Mouse (Mus musculus): ENCODE data around the gene Rnpep. TPM values are rescaled to one million over a fixed set of nuclear protein-coding genes. Genes with fewer than 3 reads are reported as not detected.
"Not testable (repeated sequence)": the region's sequence is repeated elsewhere in the genome, so short reads cannot be mapped to it uniquely, and the experiment has no call there.

The Rnpep gene
- polyA plus RNA-seq, 1 experiment from 2014 or later = 81.4 TPM

DNA sequence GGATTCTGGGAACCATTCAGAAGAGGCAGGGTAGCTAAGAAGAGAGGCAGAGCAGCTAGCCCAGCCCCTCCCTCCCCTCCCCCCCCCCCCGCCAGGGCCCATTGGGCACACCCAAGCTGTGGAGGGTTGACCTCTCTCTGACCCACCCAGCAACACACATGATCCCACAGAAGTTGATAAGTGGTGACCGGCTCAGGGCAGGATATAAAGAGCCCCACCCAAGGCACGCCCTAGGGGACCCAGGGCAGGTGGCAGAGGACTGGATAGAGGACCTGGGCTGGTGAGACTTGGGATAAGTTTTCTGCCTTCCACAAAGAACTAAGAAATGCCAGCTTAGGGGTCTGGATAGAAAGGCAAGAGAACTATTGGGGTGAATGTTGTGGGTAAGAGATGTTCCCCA lies 33.2 kb downstream of the Rnpep start:
- Histone ChIP-seq H3K4me3 (ENCODE audit: low read depth, low read length) (no peak overlapping the region), H3K4me2 (ENCODE audit: low read length) (no peak overlapping the region), H3K27ac (ENCODE audit: low read depth, low read length) (no peak overlapping the region), H3K4me1 (ENCODE audit: control insufficient read depth, insufficient read depth, low read length) (no peaks in the 10 kb centered on the region; the same call in 1 of the 2 replicates), H3K9me3 (replicated peaks; ENCODE audit: control insufficient read depth, low read length) (no peaks in the 10 kb centered on the region), H3K27me3 (replicated peaks; ENCODE audit: control insufficient read depth, insufficient read depth, low read length) (no peaks in the 10 kb centered on the region), H3K9ac (ENCODE audit: low read length) (no peak overlapping the region), H3K36me3 (ENCODE audit: control insufficient read depth, insufficient read depth, low read length) (no peaks in the 10 kb centered on the region)
- no peak for DNase-seq (ENCODE audit: low spot score)
- 64% methylated on average over 3 of the region's 3 CpGs for WGBS
- ATAC-seq = no peak

DNA sequence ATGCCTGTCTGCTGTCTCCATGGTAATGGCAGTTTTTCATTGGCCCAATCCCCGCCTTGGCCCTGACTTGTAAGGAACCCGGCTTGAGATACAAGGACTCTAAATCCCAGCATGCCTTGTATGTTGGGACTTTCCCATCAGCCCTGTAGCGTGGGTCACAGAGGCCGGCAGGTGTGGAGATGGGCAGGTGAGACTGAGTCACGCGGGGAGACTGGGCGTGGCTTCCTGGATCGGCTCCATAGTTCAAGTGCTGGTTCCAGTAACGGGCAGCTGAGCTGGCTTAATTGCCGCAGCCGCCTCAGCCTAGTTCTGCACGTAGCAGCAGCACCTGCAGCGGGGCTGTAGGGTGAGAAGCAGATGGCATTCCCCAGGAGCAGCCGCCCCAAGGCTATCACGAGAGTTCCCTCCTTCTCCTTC lies 35.4 kb downstream of the Rnpep start:
- Histone ChIP-seq H3K4me2 (ENCODE audit: low read length) (peak overlapping the region; percentile 55), H3K4me3 (ENCODE audit: low read depth, low read length) (peak overlapping the region; percentile 27), H3K36me3 (ENCODE audit: control insufficient read depth, insufficient read depth, low read length) (no peaks in the 10 kb centered on the region), H3K27me3 (replicated peaks; ENCODE audit: control insufficient read depth, insufficient read depth, low read length) (no peaks in the 10 kb centered on the region), H3K27ac (ENCODE audit: low read depth, low read length) (no peak overlapping the region), H3K4me1 (ENCODE audit: control insufficient read depth, insufficient read depth, low read length) (no peaks in the 10 kb centered on the region; the same call in 1 of the 2 replicates), H3K9ac (ENCODE audit: low read length) (peak overlapping the region; percentile 58), H3K9me3 (replicated peaks; ENCODE audit: control insufficient read depth, low read length) (no peaks in the 10 kb centered on the region)
- DNase-seq (ENCODE audit: low spot score) (peak; percentile 72), ATAC-seq (peak; percentile 90)
- WGBS = 2% methylated on average over 15 of the region's 15 CpGs

GRCm38 (mm10) chr1:135244014-135244413 lies 39.9 kb downstream of the Rnpep start:
- Histone ChIP-seq H3K4me3 (ENCODE audit: low read depth, low read length) (no peak overlapping the region), H3K9ac (ENCODE audit: low read length) (no peak overlapping the region), H3K27ac (ENCODE audit: low read depth, low read length) (no peak overlapping the region), H3K4me1 (ENCODE audit: control insufficient read depth, insufficient read depth, low read length) (no peaks in the 10 kb centered on the region; the same call in 1 of the 2 replicates), H3K9me3 (replicated peaks; ENCODE audit: control insufficient read depth, low read length) (no peaks in the 10 kb centered on the region), H3K36me3 (ENCODE audit: control insufficient read depth, insufficient read depth, low read length) (no peaks in the 10 kb centered on the region), H3K27me3 (replicated peaks; ENCODE audit: control insufficient read depth, insufficient read depth, low read length) (no peaks in the 10 kb centered on the region), H3K4me2 (ENCODE audit: low read length) (no peak overlapping the region)
- ATAC-seq (no peak), DNase-seq (ENCODE audit: low spot score) (no peak)
- 73% methylated on average over 8 of the region's 8 CpGs for WGBS

DNA sequence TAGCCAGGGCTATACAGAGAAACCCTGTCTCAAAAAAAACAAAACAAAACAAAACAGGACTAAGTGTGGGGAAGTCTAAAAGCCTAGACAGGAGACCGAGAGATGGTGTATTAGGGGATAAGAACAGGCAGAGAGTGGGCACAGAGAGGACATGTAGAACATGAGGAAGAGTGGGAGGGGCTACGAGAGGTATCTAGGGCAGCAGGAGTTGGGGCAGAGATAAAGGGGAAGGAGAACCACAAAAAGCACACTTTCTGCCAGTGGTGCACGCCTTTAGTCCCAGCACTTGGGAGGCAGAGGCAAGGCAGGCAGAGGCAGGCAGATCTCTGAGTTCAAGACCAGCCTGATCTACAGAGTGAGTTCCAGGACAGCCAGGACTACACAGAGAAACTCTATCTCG lies 43.7 kb downstream of the Rnpep start:
- H3K27ac ChIP-seq (ENCODE audit: low read depth, low read length); H3K27me3 ChIP-seq (replicated peaks; ENCODE audit: control insufficient read depth, insufficient read depth, low read length); H3K4me2 ChIP-seq (ENCODE audit: low read length); H3K9ac ChIP-seq (ENCODE audit: low read length); DNase-seq (ENCODE audit: low spot score); H3K36me3 ChIP-seq (ENCODE audit: control insufficient read depth, insufficient read depth, low read length); H3K4me1 ChIP-seq (ENCODE audit: control insufficient read depth, insufficient read depth, low read length); H3K9me3 ChIP-seq (replicated peaks; ENCODE audit: control insufficient read depth, low read length); ATAC-seq; H3K4me3 ChIP-seq (ENCODE audit: low read depth, low read length): not testable (repeated sequence)
- 89% methylated on average over 4 of the region's 4 CpGs for WGBS

- H3K9ac ChIP-seq (ENCODE audit: low read length) = no peak overlapping the region
- H3K27ac ChIP-seq (ENCODE audit: low read depth, low read length) = no peak overlapping the region
- H3K36me3 ChIP-seq (ENCODE audit: control insufficient read depth, insufficient read depth, low read length) = no peaks in the 10 kb centered on the region
- ATAC-seq (no peak), DNase-seq (ENCODE audit: low spot score) (no peak)
- 72% methylated on average over 12 of the region's 12 CpGs for WGBS
- no peak overlapping the region for H3K4me2 ChIP-seq (ENCODE audit: low read length)
- no peaks in the 10 kb centered on the region for H3K9me3 ChIP-seq (replicated peaks; ENCODE audit: control insufficient read depth, low read length)
- no peaks in the 10 kb centered on the region for H3K4me1 ChIP-seq (ENCODE audit: control insufficient read depth, insufficient read depth, low read length)
- H3K4me3 ChIP-seq (ENCODE audit: low read depth, low read length) = no peak overlapping the region
- H3K27me3 ChIP-seq (replicated peaks; ENCODE audit: control insufficient read depth, insufficient read depth, low read length) = no peaks in the 10 kb centered on the region
These were observed 46.6 kb downstream of the Rnpep start for GRCm38 (mm10) chr1:135237131-135237851.

DNA sequence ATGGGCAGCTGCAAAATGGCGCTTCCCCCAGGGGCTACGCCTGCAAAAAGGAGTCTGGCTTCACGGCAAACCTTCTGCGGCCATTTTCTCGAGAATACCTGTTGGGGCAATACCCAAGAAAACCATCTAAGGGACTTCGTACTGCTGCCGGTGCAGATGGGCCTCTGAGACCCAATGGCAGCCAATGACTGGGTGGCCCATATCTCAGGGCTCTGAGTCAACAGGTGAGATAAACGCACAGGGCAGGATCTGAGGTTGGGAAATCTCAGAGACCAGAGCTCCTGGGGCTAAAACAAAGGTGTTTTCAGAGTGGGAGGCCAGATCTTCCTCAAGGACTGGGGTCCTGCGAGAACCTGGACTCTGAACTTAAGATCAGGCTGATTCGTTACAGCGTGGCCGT lies 49.1 kb downstream of the Rnpep start:
- 91% methylated on average over 12 of the region's 12 CpGs for WGBS
- Histone ChIP-seq H3K36me3 (ENCODE audit: control insufficient read depth, insufficient read depth, low read length) (no peaks in the 10 kb centered on the region), H3K4me1 (ENCODE audit: control insufficient read depth, insufficient read depth, low read length) (no peaks in the 10 kb centered on the region), H3K9me3 (replicated peaks; ENCODE audit: control insufficient read depth, low read length) (no peaks in the 10 kb centered on the region), H3K4me2 (ENCODE audit: low read length) (no peak overlapping the region), H3K4me3 (ENCODE audit: low read depth, low read length) (no peak overlapping the region), H3K9ac (ENCODE audit: low read length) (no peak overlapping the region), H3K27me3 (replicated peaks; ENCODE audit: control insufficient read depth, insufficient read depth, low read length) (no peaks in the 10 kb centered on the region), H3K27ac (ENCODE audit: low read depth, low read length) (no peak overlapping the region)
- DNase-seq (ENCODE audit: low spot score) (no peak), ATAC-seq (no peak)

DNA sequence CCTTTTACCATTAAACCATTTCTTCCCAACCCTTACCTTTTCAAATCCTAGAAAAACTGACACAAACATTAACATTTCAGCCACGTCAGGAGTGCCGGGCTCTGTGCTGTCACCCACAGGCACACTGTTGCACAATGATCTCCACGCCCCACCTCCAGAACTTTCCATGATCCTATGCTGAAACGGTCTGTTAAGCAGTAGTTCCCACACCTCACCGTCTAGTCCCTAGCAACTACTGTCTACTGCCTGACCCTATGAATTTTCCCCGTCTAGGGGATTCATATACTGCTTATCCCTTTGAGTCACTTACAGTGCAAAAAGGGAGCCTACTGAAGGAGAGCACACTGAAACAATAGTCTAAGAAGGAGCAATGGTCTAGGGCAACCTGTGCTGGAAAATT lies 49.9 kb downstream of the Rnpep start:
- Histone ChIP-seq H3K4me3 (ENCODE audit: low read depth, low read length) (no peak overlapping the region), H3K4me2 (ENCODE audit: low read length) (no peak overlapping the region), H3K4me1 (ENCODE audit: control insufficient read depth, insufficient read depth, low read length) (no peaks in the 10 kb centered on the region), H3K27ac (ENCODE audit: low read depth, low read length) (no peak overlapping the region), H3K9me3 (replicated peaks; ENCODE audit: control insufficient read depth, low read length) (no peaks in the 10 kb centered on the region), H3K9ac (ENCODE audit: low read length) (no peak overlapping the region), H3K36me3 (ENCODE audit: control insufficient read depth, insufficient read depth, low read length) (no peaks in the 10 kb centered on the region), H3K27me3 (replicated peaks; ENCODE audit: control insufficient read depth, insufficient read depth, low read length) (no peaks in the 10 kb centered on the region)
- ATAC-seq = no peak
- DNase-seq (ENCODE audit: low spot score) = no peak
- WGBS = 95% methylated on average over 6 of the region's 6 CpGs

DNA sequence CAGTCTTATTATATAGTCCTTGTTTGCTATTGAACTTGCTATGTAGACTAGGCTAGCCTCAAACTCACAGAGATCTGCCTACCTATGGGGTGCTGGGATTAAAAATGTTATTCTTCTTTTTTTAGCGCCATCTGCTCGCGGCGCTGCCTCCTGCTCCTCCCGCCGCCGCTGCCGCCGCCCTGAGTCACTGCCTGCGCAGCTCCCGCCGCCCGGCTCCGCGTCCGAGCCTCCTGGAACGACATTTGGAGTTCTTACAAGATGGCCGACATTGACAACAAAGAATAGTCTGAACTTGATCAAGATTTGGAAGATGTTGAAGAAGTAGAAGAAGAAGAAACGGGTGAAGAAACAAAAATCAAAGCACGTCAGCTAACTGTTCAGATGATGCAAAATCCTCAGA lies 52.0 kb downstream of the Rnpep start:
- DNase-seq (ENCODE audit: low spot score); H3K27ac ChIP-seq (ENCODE audit: low read depth, low read length); H3K4me1 ChIP-seq (ENCODE audit: control insufficient read depth, insufficient read depth, low read length); H3K9me3 ChIP-seq (replicated peaks; ENCODE audit: control insufficient read depth, low read length); ATAC-seq; H3K27me3 ChIP-seq (replicated peaks; ENCODE audit: control insufficient read depth, insufficient read depth, low read length); H3K4me3 ChIP-seq (ENCODE audit: low read depth, low read length); H3K9ac ChIP-seq (ENCODE audit: low read length); H3K4me2 ChIP-seq (ENCODE audit: low read length); H3K36me3 ChIP-seq (ENCODE audit: control insufficient read depth, insufficient read depth, low read length): not testable (repeated sequence)
- 86% methylated on average over 20 of the region's 20 CpGs for WGBS

GRCm38 (mm10) chr1:135227339-135227950 lies 56.4 kb downstream of the Rnpep start:
- no peak overlapping the region for H3K27ac ChIP-seq (ENCODE audit: low read depth, low read length)
- no peaks in the 10 kb centered on the region for H3K9me3 ChIP-seq (replicated peaks; ENCODE audit: control insufficient read depth, low read length)
- no peak overlapping the region for H3K4me3 ChIP-seq (ENCODE audit: low read depth, low read length)
- 82% methylated on average over 13 of the region's 13 CpGs for WGBS
- DNase-seq (ENCODE audit: low spot score) (no peak), ATAC-seq (no peak)
- no peaks in the 10 kb centered on the region for H3K4me1 ChIP-seq (ENCODE audit: control insufficient read depth, insufficient read depth, low read length)
- H3K27me3 ChIP-seq (replicated peaks; ENCODE audit: control insufficient read depth, insufficient read depth, low read length) = no peaks in the 10 kb centered on the region
- H3K4me2 ChIP-seq (ENCODE audit: low read length) = no peak overlapping the region
- H3K36me3 ChIP-seq (ENCODE audit: control insufficient read depth, insufficient read depth, low read length) = no peaks in the 10 kb centered on the region
- no peak overlapping the region for H3K9ac ChIP-seq (ENCODE audit: low read length)
